Mouse (Mus musculus) megakaryocyte, embryonic 14.5 days (primary cell): ENCODE measurements at regions not wholly inside any gene's neighbourhood (a gene's known extent, or its start where the extent isn't known, plus 50 kb on each side); places are given as distances from the start of the nearest gene placed in this dataset.
"Not testable (repeated sequence)": the region's sequence is repeated elsewhere in the genome, so short reads cannot be mapped to it uniquely, and the experiment has no call there.

Experiments
- FLI1 ChIP-seq: IDR thresholded peaks from 2 replicates; pipeline ENCODE4 v1.6.1; 2012; ENCODE audit warnings: low read length, inconsistent platforms, mixed read lengths
- GATA1 ChIP-seq: IDR thresholded peaks from 3 replicates; pipeline ENCODE4 v1.6.1; 2012; ENCODE audit warnings: mixed read lengths, low read length, inconsistent platforms, borderline replicate concordance

- not testable (repeated sequence) for TF ChIP-seq GATA1, FLI1
Measured at GRCm38 (mm10) chr3:31491736-31492135, 181.6 kb upstream of the Slc7a14 start.
